18 mouse cellular contexts compared by ENCODE assay signal in genomic region chr6:57811748-57812730, GRCm38 (mm10). TPM values are rescaled to one million over a fixed set of nuclear protein-coding genes. Genes with fewer than 3 reads are reported as not detected.
DNase-seq lines count a peak whose midpoint lies in the region; ATAC-seq lines count a peak whose summit lies in the region.
"Had no signal": no experiment of that assay in that cellular context is flagged by ENCODE, and none has a peak within 500 bp of the region (broad histone marks: within the 10 kb centered on the region; RNA-seq: fewer than 3 reads in every experiment).

No protein-coding gene starts in this region.

- DNase-seq in embryonic facial prominence, embryonic 14.5 days (ENCODE audit: low spot score): peak; percentile 44
- no peak for DNase-seq in embryonic facial prominence, embryonic 10.5 days (ENCODE audit: low spot score)
- DNase-seq in lung, postnatal 36 days: peak; percentile 9
- no peak for DNase-seq in lung, postnatal 25 days (ENCODE audit: low spot score)
- no peak for DNase-seq in embryo, embryonic 11 days
- no peak for DNase-seq in cerebellum, postnatal 10 days
- no peak for DNase-seq in gastrocnemius, adult 18-20 months (ENCODE audit: low spot score)
- DNase-seq: cerebellum, adult 11-12 months; thymus, adult 18-20 months had no signal

- H3K4me2 ChIP-seq in embryonic facial prominence, embryonic 14.5 days (ENCODE audit: low read depth, low read length): no peak overlapping the region
- H3K4me2 ChIP-seq in liver, embryonic 16.5 days (ENCODE audit: low read depth, low read length): no peak overlapping the region
- H3K4me2 ChIP-seq: heart, embryonic 11.5 days; limb, embryonic 15.5 days had no signal

- no peaks in the 10 kb centered on the region for H3K27me3 ChIP-seq in embryonic facial prominence, embryonic 14.5 days (replicated peaks; ENCODE audit: control insufficient read depth, insufficient read depth, low read length)
- no peaks in the 10 kb centered on the region for H3K27me3 ChIP-seq in embryonic facial prominence, embryonic 10.5 days (replicated peaks; ENCODE audit: low read depth, poor library complexity, severe bottlenecking)
- H3K27me3 ChIP-seq in liver, embryonic 16.5 days (ENCODE audit: control insufficient read depth, insufficient read depth, low read depth, low read length): no peaks in the 10 kb centered on the region
- H3K27me3 ChIP-seq: limb, embryonic 15.5 days had no signal

- 0 out of 2 replicates have a peak, but pooled peaks have one; percentile 44 for ATAC-seq in embryonic facial prominence, embryonic 14.5 days (ENCODE audit: low read depth)
- peak; percentile 43; the same call in 1 of the 2 replicates for ATAC-seq in liver, embryonic 16.5 days (ENCODE audit: low read depth)
- ATAC-seq: activated CD4-positive, CD25-positive, alpha-beta regulatory T cell, adult 4 months had no signal

- no peak overlapping the region for H3K9ac ChIP-seq in embryonic facial prominence, embryonic 14.5 days (ENCODE audit: low read depth, low read length)
- no peak overlapping the region for H3K9ac ChIP-seq in liver, embryonic 16.5 days (ENCODE audit: low read depth, low read length)
- H3K9ac ChIP-seq: limb, embryonic 15.5 days had no signal

- no peak overlapping the region for H3K4me3 ChIP-seq in embryonic facial prominence, embryonic 14.5 days (ENCODE audit: low read depth, low read length)
- no peak overlapping the region for H3K4me3 ChIP-seq in embryonic facial prominence, embryonic 10.5 days
- no peak overlapping the region for H3K4me3 ChIP-seq in liver, embryonic 16.5 days (ENCODE audit: low read depth, low read length)
- H3K4me3 ChIP-seq: hindbrain, embryonic 10.5 days; limb, embryonic 15.5 days had no signal

- H3K9me3 ChIP-seq in embryonic facial prominence, embryonic 14.5 days (ENCODE audit: control insufficient read depth, low read length): peaks cover 7% of the 10 kb centered on the region
- H3K9me3 ChIP-seq in embryonic facial prominence, embryonic 10.5 days: no peaks in the 10 kb centered on the region
- no peaks in the 10 kb centered on the region for H3K9me3 ChIP-seq in liver, embryonic 16.5 days (replicated peaks; ENCODE audit: control insufficient read depth, low read length)
- H3K9me3 ChIP-seq: limb, embryonic 15.5 days had no signal

- no peak overlapping the region for H3K27ac ChIP-seq in embryonic facial prominence, embryonic 14.5 days (replicated peaks; ENCODE audit: low read depth, low read length)
- H3K27ac ChIP-seq in embryonic facial prominence, embryonic 10.5 days (replicated peaks): no peak overlapping the region
- no peak overlapping the region for H3K27ac ChIP-seq in liver, embryonic 16.5 days (ENCODE audit: low read length)
- H3K27ac ChIP-seq: hindbrain, embryonic 10.5 days; limb, embryonic 15.5 days had no signal

- H3K36me3 ChIP-seq in embryonic facial prominence, embryonic 14.5 days (ENCODE audit: control insufficient read depth, insufficient read depth, low read length): peaks cover 14% of the 10 kb centered on the region; the same call in 1 of the 2 replicates
- peaks cover 15% of the 10 kb centered on the region; the same call in 1 of the 2 replicates for H3K36me3 ChIP-seq in embryonic facial prominence, embryonic 10.5 days (replicated peaks)
- H3K36me3 ChIP-seq in liver, embryonic 16.5 days (ENCODE audit: control insufficient read depth, insufficient read depth): no peaks in the 10 kb centered on the region; the same call in 1 of the 2 replicates

- 76% methylated on average over 3 of the region's 3 CpGs for WGBS in embryonic facial prominence, embryonic 14.5 days
- WGBS in embryonic facial prominence, embryonic 10.5 days: 88% methylated on average over 3 of the region's 3 CpGs
- 44% methylated on average over 3 of the region's 3 CpGs for WGBS in liver, embryonic 16.5 days (ENCODE audit: insufficient replicate concordance)

- H3K4me1 ChIP-seq in embryonic facial prominence, embryonic 14.5 days (ENCODE audit: control insufficient read depth, insufficient read depth, low read length): no peaks in the 10 kb centered on the region
- no peaks in the 10 kb centered on the region for H3K4me1 ChIP-seq in embryonic facial prominence, embryonic 10.5 days
- H3K4me1 ChIP-seq in liver, embryonic 16.5 days (ENCODE audit: control insufficient read depth, low read depth, low read length): peaks cover 2% of the 10 kb centered on the region
- H3K4me1 ChIP-seq: hindbrain, embryonic 10.5 days; limb, embryonic 15.5 days had no signal

RNA-seq across cellular contexts. Expression of gene Vopp1, which starts 12.9 kb away (rescaled TPM):
- 25.2 and 26.6 TPM in 2 replicates for polyA plus RNA-seq in embryonic facial prominence, embryonic 14.5 days (2014; fragmentation: Nextera tagmentation; extraction: Ambion mirVana)
- polyA plus RNA-seq in embryonic facial prominence, embryonic 10.5 days (2016; fragmentation: Nextera tagmentation; extraction: Ambion mirVana): 63.3 and 66.0 TPM in 2 replicates
- polyA plus RNA-seq in liver, embryonic 16.5 days (2015; fragmentation: Nextera tagmentation; extraction: Ambion mirVana): 58.2 and 62.5 TPM in 2 replicates
- 1 to 10 TPM; 4.5 to 4.7 TPM for total RNA-seq in gastrocnemius, adult 18-20 months (2021)

RNA-seq across cellular contexts. Expression of gene Vmn1r21, which starts 38.1 kb away (rescaled TPM):
- not detected in 2 replicates for polyA plus RNA-seq in embryonic facial prominence, embryonic 14.5 days (2014; fragmentation: Nextera tagmentation; extraction: Ambion mirVana)
- polyA plus RNA-seq in embryonic facial prominence, embryonic 10.5 days (2016; fragmentation: Nextera tagmentation; extraction: Ambion mirVana): not detected in 2 replicates
- polyA plus RNA-seq in liver, embryonic 16.5 days (2015; fragmentation: Nextera tagmentation; extraction: Ambion mirVana): not detected in 2 replicates
- total RNA-seq in gastrocnemius, adult 18-20 months (2021): not detected
- total RNA-seq: adrenal gland, postnatal 4 days; layer of hippocampus, adult 18-20 months had no signal
- polyA plus RNA-seq: activated CD4-positive, CD25-positive, alpha-beta regulatory T cell, adult 4 months; forebrain, embryonic 11.5 days; heart, embryonic 11.5 days; hindbrain, embryonic 10.5 days; limb, embryonic 15.5 days; small intestine, adult 2 months had no signal

Comparison
In these comparisons a context has a peak if more than half of its experiments do, and no peak if none do; other contexts are left out.
1. DNase-seq: peak in embryonic facial prominence, embryonic 14.5 days (single experiment) and lung, postnatal 36 days (single experiment); none in embryonic facial prominence, embryonic 10.5 days (single experiment), lung, postnatal 25 days (single experiment), embryo, embryonic 11 days (single experiment), cerebellum, postnatal 10 days (0 of 2) and gastrocnemius, adult 18-20 months (single experiment).